Comparison of ENCODE assay signal across 34 mouse cellular contexts in genomic region chrX:144314041-144314440, GRCm38 (mm10).
"Had no signal": no experiment of that assay in that cellular context is flagged by ENCODE, and none has a peak within 500 bp of the region (broad histone marks: within the 10 kb centered on the region; RNA-seq: fewer than 3 reads in every experiment).

No protein-coding gene starts in this region.

- H3K4me2 ChIP-seq: heart, embryonic 12.5 days; heart, embryonic 13.5 days; heart, embryonic 15.5 days; hindbrain, embryonic 12.5 days; hindbrain, embryonic 13.5 days; hindbrain, embryonic 14.5 days; hindbrain, embryonic 15.5 days; intestine, embryonic 15.5 days had no signal

- H3K27me3 ChIP-seq: heart, embryonic 12.5 days; heart, embryonic 13.5 days; heart, embryonic 15.5 days; hindbrain, embryonic 12.5 days; hindbrain, embryonic 13.5 days; hindbrain, embryonic 15.5 days; intestine, embryonic 15.5 days; kidney, embryonic 15.5 days had no signal

- H3K27ac ChIP-seq: heart, embryonic 13.5 days; heart, embryonic 15.5 days; hindbrain, embryonic 10.5 days; hindbrain, embryonic 12.5 days; hindbrain, embryonic 13.5 days; hindbrain, embryonic 14.5 days; hindbrain, embryonic 15.5 days; hindbrain, postnatal 0 days; intestine, embryonic 15.5 days; kidney, postnatal 0 days; layer of hippocampus, adult 2 months; left cerebral cortex, adult 2 months had no signal

- H3K36me3 ChIP-seq: heart, embryonic 12.5 days; heart, embryonic 13.5 days; heart, embryonic 15.5 days; hindbrain, embryonic 10.5 days; hindbrain, embryonic 12.5 days; hindbrain, embryonic 13.5 days; hindbrain, embryonic 15.5 days; intestine, embryonic 15.5 days; kidney, embryonic 15.5 days had no signal

- H3K9me3 ChIP-seq: heart, embryonic 12.5 days; heart, embryonic 13.5 days; heart, embryonic 15.5 days; hindbrain, embryonic 10.5 days; hindbrain, embryonic 12.5 days; hindbrain, embryonic 13.5 days; hindbrain, embryonic 15.5 days; intestine, embryonic 15.5 days; kidney, embryonic 15.5 days had no signal

- ATAC-seq: hindbrain, embryonic 16.5 days; hindbrain, postnatal 0 days; inflammation-experienced regulatory T-cells, adult 6 months; intestine, embryonic 16.5 days; intestine, postnatal 0 days had no signal

- H3K9ac ChIP-seq: heart, embryonic 12.5 days; heart, embryonic 13.5 days; heart, embryonic 15.5 days; hindbrain, embryonic 12.5 days; hindbrain, embryonic 13.5 days; hindbrain, embryonic 14.5 days; hindbrain, embryonic 15.5 days; intestine, embryonic 15.5 days; kidney, embryonic 15.5 days had no signal

- DNase-seq: heart, postnatal 10 days; heart, postnatal 14 days; heart, postnatal 36 days; heart, postnatal 4 days; kidney, adult 11 months; kidney, adult 18-20 months; kidney, adult 2 months; kidney, adult 8-10 months; kidney, adult 9 months; kidney, postnatal 10 days; kidney, postnatal 14 days; kidney, postnatal 25 days; kidney, postnatal 36 days; kidney, postnatal 4 days; layer of hippocampus, adult 9-11 months; layer of hippocampus, postnatal 36 days had no signal

- H3K4me3 ChIP-seq: heart, embryonic 12.5 days; heart, embryonic 13.5 days; heart, embryonic 15.5 days; hindbrain, embryonic 10.5 days; hindbrain, embryonic 12.5 days; hindbrain, embryonic 13.5 days; hindbrain, embryonic 15.5 days; intestine, embryonic 15.5 days; kidney, embryonic 15.5 days; layer of hippocampus, adult 2 months; left cerebral cortex, adult 2 months had no signal

- H3K4me1 ChIP-seq: heart, embryonic 13.5 days; heart, embryonic 15.5 days; hindbrain, embryonic 10.5 days; hindbrain, embryonic 12.5 days; hindbrain, embryonic 15.5 days; intestine, embryonic 15.5 days; kidney, embryonic 15.5 days had no signal
